In the genomic region with DNA sequence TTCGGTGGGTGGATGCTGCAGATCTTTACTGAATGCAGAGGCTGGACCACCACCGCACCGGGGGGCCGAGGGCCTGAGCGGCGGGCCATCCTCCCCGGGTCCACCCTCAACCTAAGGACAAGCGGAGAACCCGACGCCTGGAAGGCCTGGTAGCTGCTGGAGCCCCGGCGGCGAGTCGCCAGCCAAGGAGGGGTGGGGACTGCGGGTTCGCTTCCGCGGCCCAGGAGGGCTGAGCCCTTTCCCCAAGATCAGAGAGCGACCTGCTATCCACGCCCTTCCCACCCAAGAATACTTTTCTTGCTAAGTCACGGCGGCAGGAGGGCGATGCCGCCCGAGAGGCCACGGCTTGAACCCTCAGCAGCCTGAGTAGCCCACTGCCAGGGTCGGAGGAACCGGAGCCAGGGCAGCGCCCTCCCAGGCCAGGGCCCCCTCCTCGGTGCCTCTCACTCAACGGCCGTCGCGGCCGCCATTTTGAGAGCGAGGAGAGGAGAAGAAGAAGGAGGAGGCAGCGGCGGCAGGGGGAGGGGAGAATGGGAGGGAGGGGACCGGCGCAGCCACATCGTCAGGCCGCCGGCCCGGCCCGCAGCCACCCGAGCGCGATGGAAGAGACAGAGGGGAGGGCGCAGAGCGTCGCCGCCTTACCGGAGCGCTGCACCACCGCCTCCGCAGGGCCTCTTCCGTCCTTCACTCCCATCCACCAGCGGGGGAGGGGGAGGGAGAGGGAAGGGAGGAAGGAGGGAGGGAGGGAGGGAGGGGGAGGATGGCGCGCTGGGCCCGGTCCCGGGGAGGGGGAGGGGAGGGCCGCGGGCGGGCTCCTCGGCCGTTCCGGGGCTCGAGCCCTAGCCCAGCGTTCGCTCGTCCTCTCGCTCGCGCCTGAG, we compare ENCODE assay signal across 8 mouse cellular contexts. TPM values are rescaled to one million over a fixed set of nuclear protein-coding genes. Genes with fewer than 3 reads are reported as not detected.
DNase-seq lines count a peak whose midpoint lies in the region; ATAC-seq and TF ChIP-seq lines count a peak whose summit lies in the region.

No protein-coding gene starts in this region.

- H3K27ac ChIP-seq in forebrain, embryonic 15.5 days (replicated peaks), result peak overlapping the region; percentile 99
- peak overlapping the region; percentile 100 for H3K27ac ChIP-seq in layer of hippocampus, adult 2 months
- peak overlapping the region; percentile 99 for H3K27ac ChIP-seq in lung, embryonic 14.5 days (ENCODE audit: low read depth)
- peak overlapping the region; percentile 94 for H3K27ac ChIP-seq in olfactory bulb, adult 2 months (ENCODE audit: insufficient read depth, low read depth, low read length)
- peak overlapping the region; percentile 70 for H3K27ac ChIP-seq in thymus, adult 2 months (ENCODE audit: control insufficient read depth, insufficient read depth, low read length)

- H3K9me3 ChIP-seq in forebrain, embryonic 15.5 days, result no peaks in the 10 kb centered on the region
- H3K9me3 ChIP-seq in lung, embryonic 14.5 days (ENCODE audit: low read depth, low read length), result no peaks in the 10 kb centered on the region

- H3K4me3 ChIP-seq in forebrain, embryonic 15.5 days, result peak overlapping the region; percentile 97
- peak overlapping the region; percentile 80 for H3K4me3 ChIP-seq in layer of hippocampus, adult 2 months
- H3K4me3 ChIP-seq in lung, embryonic 14.5 days (ENCODE audit: low read depth, low read length), result peak overlapping the region; percentile 99
- peak overlapping the region; percentile 74 for H3K4me3 ChIP-seq in olfactory bulb, adult 2 months (ENCODE audit: insufficient read depth, low read depth, low read length)
- H3K4me3 ChIP-seq in thymus, adult 2 months (ENCODE audit: control insufficient read depth, insufficient read depth, low read length), result peak overlapping the region; percentile 82

- intact Hi-C loops in heart, postnatal 36 days (cut with DNase I), result loop anchor here (1.0 to 5.0 kb wide), 3 partner anchors 47 to 104 kb away; partner anchors contain the start of genes Cluh and Mettl16

- no peaks in the 10 kb centered on the region for H3K36me3 ChIP-seq in forebrain, embryonic 15.5 days
- H3K36me3 ChIP-seq in lung, embryonic 14.5 days (ENCODE audit: insufficient read depth), result no peaks in the 10 kb centered on the region
- no peaks in the 10 kb centered on the region for H3K36me3 ChIP-seq in thymus, adult 2 months (ENCODE audit: control insufficient read depth, insufficient read depth, low read length)

- ATAC-seq in forebrain, embryonic 15.5 days (replicated peaks), result peak; percentile 86
- peak; percentile 83 for ATAC-seq in lung, embryonic 14.5 days (ENCODE audit: insufficient read depth)

- H3K4me1 ChIP-seq in forebrain, embryonic 15.5 days, result peaks cover 36% of the 10 kb centered on the region
- H3K4me1 ChIP-seq in lung, embryonic 14.5 days (ENCODE audit: insufficient read depth), result 0 out of 2 replicates have a peak, but pooled peaks cover 5% of the 10 kb centered on the region
- H3K4me1 ChIP-seq in olfactory bulb, adult 2 months (ENCODE audit: control insufficient read depth, insufficient read depth, low read length), result no peaks in the 10 kb centered on the region
- peaks cover 2% of the 10 kb centered on the region; the same call in 1 of the 2 replicates for H3K4me1 ChIP-seq in thymus, adult 2 months (replicated peaks; ENCODE audit: control insufficient read depth, insufficient read depth, low read length)

- H3K9ac ChIP-seq in forebrain, embryonic 15.5 days (replicated peaks), result peak overlapping the region; percentile 99
- peak overlapping the region; percentile 96 for H3K9ac ChIP-seq in lung, embryonic 14.5 days

- H3K4me2 ChIP-seq in forebrain, embryonic 15.5 days (replicated peaks), result peak overlapping the region; percentile 77
- H3K4me2 ChIP-seq in lung, embryonic 14.5 days, result peak overlapping the region; percentile 84

- H3K27me3 ChIP-seq in forebrain, embryonic 15.5 days, result no peaks in the 10 kb centered on the region
- H3K27me3 ChIP-seq in lung, embryonic 14.5 days (ENCODE audit: insufficient read depth, low read length), result no peaks in the 10 kb centered on the region
- no peaks in the 10 kb centered on the region for H3K27me3 ChIP-seq in thymus, adult 2 months (ENCODE audit: control insufficient read depth, insufficient read depth, low read length)

- WGBS in forebrain, embryonic 15.5 days, result under 1% methylated on average over 62 of the region's 75 CpGs
- under 1% methylated on average over 42 of the region's 75 CpGs for WGBS in lung, embryonic 14.5 days
- WGBS in olfactory bulb, adult 2 months, result under 1% methylated on average over 63 of the region's 75 CpGs
- WGBS in thymus, adult 2 months, result under 1% methylated on average over 61 of the region's 75 CpGs

- TF ChIP-seq POLR2A in olfactory bulb, adult 2 months (IDR thresholded peaks at IDR 0.05; ENCODE audit: insufficient read depth, low read depth, low read length), result peak; percentile 41
- TF ChIP-seq POLR2A in thymus, adult 2 months (IDR thresholded peaks at IDR 0.05; ENCODE audit: control insufficient read depth, extremely low read depth, insufficient read depth, low read length, poor library complexity), result peak; percentile 65; the same call in 1 of the 2 replicates

- TF ChIP-seq CTCF in layer of hippocampus, adult 2 months (conservative IDR thresholded peaks at IDR 0.05), result 0 out of 2 replicates have a peak, but pooled peaks have one; percentile 4
- no peak for TF ChIP-seq CTCF in lung, embryonic 14.5 days (IDR thresholded peaks at IDR 0.05; ENCODE audit: low read depth)
- no peak for TF ChIP-seq CTCF in olfactory bulb, adult 2 months (IDR thresholded peaks at IDR 0.05; ENCODE audit: insufficient read depth, low read depth, low read length)
- TF ChIP-seq CTCF in thymus, adult 2 months (IDR thresholded peaks at IDR 0.05; ENCODE audit: borderline replicate concordance, control insufficient read depth, extremely low read depth, insufficient read depth, low read length, poor library complexity), result no peak

- DNase-seq in ES-CJ7 (ENCODE audit: low read depth, low spot score), result peak; percentile 81
- DNase-seq in cerebellum, adult 11 months, result peak; percentile 78
- DNase-seq in heart, postnatal 36 days, result peak; percentile 79 to 89
- peak; percentile 79 to 80 for DNase-seq in layer of hippocampus, adult 2 months (ENCODE audit: low spot score in 2 of 2)
- peak; percentile 88 for DNase-seq in lung, embryonic 14.5 days
- peak; percentile 84 for DNase-seq in thymus, adult 2 months

RNA-seq across cellular contexts. Expression of gene Pafah1b1, which starts 0.9 kb away (rescaled TPM):
- polyA plus RNA-seq in forebrain, embryonic 15.5 days (2015; fragmentation: Nextera tagmentation; extraction: Ambion mirVana), result 58.3 and 59.8 TPM in 2 replicates
- 100 to 1,000 TPM; 201 to 204 TPM for total RNA-seq in heart, postnatal 36 days (2021)
- total RNA-seq in layer of hippocampus, adult 2 months (2021), result 100 to 1,000 TPM; 360 to 384 TPM
- 67.2 and 73.8 TPM in 2 replicates for polyA plus RNA-seq in lung, embryonic 14.5 days (2014; fragmentation: Nextera tagmentation; extraction: Ambion mirVana)
- 132 and 143 TPM in 2 replicates for polyA plus RNA-seq in olfactory bulb, adult 2 months (2012; ENCODE audit: insufficient read depth, insufficient read length, low replicate concordance, missing spikeins)
- 24.4 and 27.2 TPM in 2 replicates for polyA plus RNA-seq in thymus, adult 2 months (2012; rRNA removed)

RNA-seq across cellular contexts. Expression of gene Mettl16, which starts 47.0 kb away (rescaled TPM):
- 54.3 and 55.5 TPM in 2 replicates for polyA plus RNA-seq in forebrain, embryonic 15.5 days (2015; fragmentation: Nextera tagmentation; extraction: Ambion mirVana)
- 10 to 100 TPM; 13.0 to 13.8 TPM for total RNA-seq in heart, postnatal 36 days (2021)
- total RNA-seq in layer of hippocampus, adult 2 months (2021), result 10 to 100 TPM; 31.2 to 31.3 TPM
- polyA plus RNA-seq in lung, embryonic 14.5 days (2014; fragmentation: Nextera tagmentation; extraction: Ambion mirVana), result 39.2 and 39.8 TPM in 2 replicates
- not detected in 2 replicates for polyA plus RNA-seq in olfactory bulb, adult 2 months (2012; ENCODE audit: insufficient read depth, insufficient read length, low replicate concordance, missing spikeins)
- 3.2 and 5.3 TPM in 2 replicates for polyA plus RNA-seq in thymus, adult 2 months (2012; rRNA removed)

Comparison
In these comparisons a context has a peak if more than half of its experiments do, and no peak if none do; other contexts are left out.
1. Peak in every context shown above with its lines: DNase-seq, ATAC-seq, H3K4me3 ChIP-seq and H3K27ac ChIP-seq.